Mouse (Mus musculus): ENCODE measurements around the gene Atp2a2.

- TF ChIP-seq GATA1 (IDR thresholded peaks at IDR 0.05; ENCODE audit: borderline replicate concordance, low read length) (no peak), FLI1 (IDR thresholded peaks at IDR 0.05; ENCODE audit: low read length) (no peak)
Observed at GRCm38 (mm10) chr5:122449946-122450345, 52.1 kb downstream of the Atp2a2 start.

Measured in megakaryocyte, embryonic 14.5 days (primary cell).